8 mouse cellular contexts compared by ENCODE assay signal in the genomic region with DNA sequence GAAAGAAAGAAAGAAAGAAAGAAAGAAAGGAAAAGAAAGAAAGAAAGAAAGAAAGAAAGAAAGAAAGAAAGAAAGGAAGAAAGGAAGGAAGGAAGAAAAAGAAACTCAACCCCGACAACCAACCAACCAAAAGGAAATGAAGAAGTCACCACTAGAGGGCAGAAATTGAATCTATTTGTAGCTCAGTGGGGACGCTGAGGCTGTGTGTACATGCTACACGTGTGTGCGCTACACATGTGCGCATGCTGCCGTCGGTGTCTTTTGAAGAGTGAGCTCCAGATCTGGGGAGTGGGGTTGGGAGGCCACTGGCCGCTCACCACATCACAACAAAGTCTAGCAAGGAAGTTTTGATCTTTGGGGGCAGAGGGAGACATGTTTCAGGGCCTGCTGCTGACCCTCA. TPM values are rescaled to one million over a fixed set of nuclear protein-coding genes. Genes with fewer than 3 reads are reported as not detected.
DNase-seq lines count a peak whose midpoint lies in the region; ATAC-seq and TF ChIP-seq lines count a peak whose summit lies in the region.
"Had no signal": no experiment of that assay in that cellular context is flagged by ENCODE, and none has a peak within 500 bp of the region (broad histone marks: within the 10 kb centered on the region; RNA-seq: fewer than 3 reads in every experiment).

No protein-coding gene starts in this region.

- H3K36me3 ChIP-seq in E14TG2a.4 (ENCODE audit: insufficient read depth, low read length): no peaks in the 10 kb centered on the region
- no peaks in the 10 kb centered on the region for H3K36me3 ChIP-seq in heart, embryonic 11.5 days (ENCODE audit: control insufficient read depth, insufficient read depth, low read length)

- H3K27me3 ChIP-seq in E14TG2a.4 (ENCODE audit: insufficient read depth, low read length): peaks cover 54% of the 10 kb centered on the region
- no peaks in the 10 kb centered on the region for H3K27me3 ChIP-seq in heart, embryonic 11.5 days (ENCODE audit: control insufficient read depth, insufficient read depth, low read length)

- no peak for ATAC-seq in heart, embryonic 11.5 days (replicated peaks; ENCODE audit: insufficient number of reproducible peaks, low FRiP score, low TSS enrichment)

- H3K4me2 ChIP-seq in heart, embryonic 11.5 days: no peak overlapping the region

- no peak for TF ChIP-seq POLR2A in brain, embryonic 14.5 days (IDR thresholded peaks at IDR 0.05; ENCODE audit: borderline replicate concordance, extremely low read depth, insufficient read depth, insufficient read length, poor library complexity, severe bottlenecking)
- TF ChIP-seq POLR2A in olfactory bulb, adult 2 months (IDR thresholded peaks at IDR 0.05; ENCODE audit: insufficient read depth, low read depth, low read length): no peak

- H3K4me1 ChIP-seq in E14TG2a.4 (replicated peaks; ENCODE audit: low read depth, low read length): peaks cover 21% of the 10 kb centered on the region
- peaks cover 14% of the 10 kb centered on the region for H3K4me1 ChIP-seq in olfactory bulb, adult 2 months (ENCODE audit: control insufficient read depth, insufficient read depth, low read length)
- 0 out of 2 replicates have a peak, but pooled peaks cover 3% of the 10 kb centered on the region for H3K4me1 ChIP-seq in heart, embryonic 11.5 days (ENCODE audit: control insufficient read depth, insufficient read depth, low read length)

- no peak overlapping the region for H3K9ac ChIP-seq in heart, embryonic 11.5 days (ENCODE audit: low read depth, low read length)

- peak; percentile 79 for TF ChIP-seq CTCF in layer of hippocampus, adult 2 months (conservative IDR thresholded peaks at IDR 0.05)
- TF ChIP-seq CTCF in E14TG2a.4 (conservative IDR thresholded peaks at IDR 0.05; ENCODE audit: low read length): peak; percentile 29
- TF ChIP-seq CTCF in brain, embryonic 14.5 days (IDR thresholded peaks at IDR 0.05; ENCODE audit: borderline replicate concordance, extremely low read depth, insufficient read depth, insufficient read length): peak; percentile 51; the same call in 1 of the 2 replicates
- peak; percentile 38; the same call in 1 of the 2 replicates for TF ChIP-seq CTCF in olfactory bulb, adult 2 months (IDR thresholded peaks at IDR 0.05; ENCODE audit: insufficient read depth, low read depth, low read length)

- no peak for DNase-seq in layer of hippocampus, adult 2 months (ENCODE audit: low spot score in 2 of 2)
- no peak for DNase-seq in layer of hippocampus, adult 11-12 months (ENCODE audit: low spot score)
- DNase-seq in brain, embryonic 14.5 days (ENCODE audit: low read depth): peak; percentile 51
- no peak for DNase-seq in urinary bladder, postnatal 10 days (ENCODE audit: low spot score)
- DNase-seq: heart, adult 11 months had no signal

- 55% methylated on average over 8 of the region's 8 CpGs for WGBS in olfactory bulb, adult 2 months
- 59% methylated on average over 8 of the region's 8 CpGs for WGBS in heart, embryonic 11.5 days (ENCODE audit: insufficient replicate concordance)

- no peaks in the 10 kb centered on the region for H3K9me3 ChIP-seq in E14TG2a.4 (ENCODE audit: low read length)
- H3K9me3 ChIP-seq in heart, embryonic 11.5 days (replicated peaks; ENCODE audit: control insufficient read depth, low read length): no peaks in the 10 kb centered on the region

- no peak overlapping the region for H3K4me3 ChIP-seq in layer of hippocampus, adult 2 months
- H3K4me3 ChIP-seq in E14TG2a.4 (replicated peaks; ENCODE audit: low read length): no peak overlapping the region
- H3K4me3 ChIP-seq in olfactory bulb, adult 2 months (ENCODE audit: insufficient read depth, low read depth, low read length): no peak overlapping the region
- H3K4me3 ChIP-seq in heart, embryonic 11.5 days (ENCODE audit: low read depth, low read length): no peak overlapping the region

- peak overlapping the region; percentile 64 for H3K27ac ChIP-seq in layer of hippocampus, adult 2 months
- H3K27ac ChIP-seq in olfactory bulb, adult 2 months (ENCODE audit: insufficient read depth, low read depth, low read length): no peak overlapping the region
- no peak overlapping the region for H3K27ac ChIP-seq in heart, embryonic 11.5 days (ENCODE audit: low read depth, low read length)

RNA-seq across cellular contexts. Expression of gene Col15a1, which starts 38.9 kb away (rescaled TPM):
- total RNA-seq in layer of hippocampus, adult 2 months (2021): 1 to 10 TPM; 6.8 to 7.0 TPM
- polyA plus RNA-seq in brain, embryonic 14.5 days (2012; rRNA removed): 11.9 and 17.2 TPM in 2 replicates
- not detected in 2 replicates for polyA plus RNA-seq in olfactory bulb, adult 2 months (2012; ENCODE audit: insufficient read depth, insufficient read length, low replicate concordance, missing spikeins)
- 0.97 and 2.0 TPM in 2 replicates for polyA plus RNA-seq in heart, embryonic 11.5 days (2014; fragmentation: Nextera tagmentation; extraction: Ambion mirVana)

Comparison
In these comparisons a context has a peak if more than half of its experiments do, and no peak if none do; other contexts are left out.
1. CTCF ChIP-seq: peak in every context shown above with its lines; median percentile 79 in layer of hippocampus, adult 2 months; 51 in brain, embryonic 14.5 days; 38 in olfactory bulb, adult 2 months; 29 in E14TG2a.4.